Mouse (Mus musculus): ENCODE measurements at regions not wholly inside any gene's neighbourhood (a gene's known extent, or its start where the extent isn't known, plus 50 kb on each side); places are given as distances from the start of the nearest gene placed in this dataset.

- TF ChIP-seq CTCF (conservative IDR thresholded peaks at IDR 0.05; ENCODE audit: low read length) (no peak), POU5F1 (IDR thresholded peaks at IDR 0.05; ENCODE audit: borderline replicate concordance, low read length) (no peak), NANOG (IDR thresholded peaks at IDR 0.05; ENCODE audit: borderline replicate concordance, low read length) (no peak)
Observed at GRCm38 (mm10) chr8:34505102-34505501, 393.6 kb upstream of the Gm10131 start.

Data from E14TG2a.4 (cell line).